Mouse (Mus musculus): ENCODE data around the gene B3gat2.

Gene B3gat2

DNA sequence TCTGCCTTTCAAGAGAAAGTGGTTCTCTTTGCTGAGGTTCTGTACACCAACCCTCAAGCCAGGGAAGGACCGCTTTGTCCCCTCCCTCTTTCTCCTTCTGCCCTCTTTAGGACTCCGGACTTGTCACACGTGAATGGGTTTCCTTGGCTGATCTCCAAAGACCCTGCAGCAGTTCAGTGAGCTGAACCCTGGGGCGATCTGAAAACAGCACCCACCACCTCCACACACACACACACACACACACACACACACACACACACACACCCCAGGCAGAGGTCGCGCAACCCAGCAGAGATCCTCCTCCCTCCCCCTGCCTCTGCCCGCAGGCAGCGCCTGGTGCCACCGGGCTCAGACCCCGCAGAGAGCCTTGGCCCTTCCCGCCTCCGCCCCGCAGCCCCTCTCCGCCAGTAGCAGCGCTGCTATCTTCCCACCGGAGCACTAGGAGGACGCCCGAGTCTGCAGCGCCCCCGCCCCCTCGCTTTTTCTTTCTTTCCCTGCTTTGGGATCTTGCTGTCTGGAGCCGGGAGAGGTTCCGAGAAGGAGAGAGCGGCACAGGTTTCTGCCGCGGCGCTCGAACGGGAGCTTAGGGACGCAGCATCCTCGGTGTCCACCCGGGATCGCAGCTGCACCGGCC is at the start of gene B3gat2:
Gene B3gat2 (plus strand): TSS at position 252 of the 634 bp plus-strand sequence.
- no peak for DNase-seq (ENCODE audit: low read depth)

DNA sequence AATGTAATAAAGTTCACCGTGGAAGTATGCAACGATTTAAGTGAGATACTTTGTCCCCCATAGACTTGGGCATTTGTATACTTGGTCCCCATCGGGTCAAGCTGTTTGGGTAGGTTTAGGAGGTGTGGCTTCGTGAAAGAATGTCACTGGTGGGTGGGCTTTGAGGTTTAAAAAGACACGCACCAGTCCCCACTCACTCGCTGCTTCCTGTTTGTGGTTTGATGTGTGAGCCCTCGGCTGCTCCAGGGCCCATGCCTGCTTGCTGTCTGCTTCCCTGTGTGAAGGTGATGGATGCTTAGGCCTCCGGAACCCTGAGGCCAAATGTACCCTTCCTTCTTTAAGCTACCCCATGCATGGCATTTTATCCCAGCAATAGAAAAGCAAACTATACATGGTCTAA is 41.2 kb upstream of the B3gat2 start:
- no peak for DNase-seq (ENCODE audit: low read depth)

DNA sequence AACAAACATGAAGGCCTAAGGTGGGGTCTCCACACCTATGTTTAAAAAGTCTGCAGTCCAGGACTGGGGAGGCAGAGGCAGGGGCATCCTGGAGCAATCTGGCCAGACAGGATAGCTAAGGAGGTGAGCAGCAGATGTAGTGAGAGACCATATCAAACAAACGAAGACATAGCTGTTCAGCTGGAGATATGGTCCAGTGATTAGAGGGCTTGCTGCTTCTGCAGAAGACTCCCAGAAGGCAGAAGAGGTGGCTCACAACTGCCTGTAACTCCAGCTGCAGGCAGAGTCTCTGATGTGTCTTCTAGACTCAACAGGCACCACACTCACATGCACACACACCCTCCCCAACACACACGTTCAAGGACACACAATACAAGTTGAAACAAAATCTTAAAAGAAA is 40.5 kb upstream of the B3gat2 start:
- no peak for DNase-seq (ENCODE audit: low read depth)

DNA sequence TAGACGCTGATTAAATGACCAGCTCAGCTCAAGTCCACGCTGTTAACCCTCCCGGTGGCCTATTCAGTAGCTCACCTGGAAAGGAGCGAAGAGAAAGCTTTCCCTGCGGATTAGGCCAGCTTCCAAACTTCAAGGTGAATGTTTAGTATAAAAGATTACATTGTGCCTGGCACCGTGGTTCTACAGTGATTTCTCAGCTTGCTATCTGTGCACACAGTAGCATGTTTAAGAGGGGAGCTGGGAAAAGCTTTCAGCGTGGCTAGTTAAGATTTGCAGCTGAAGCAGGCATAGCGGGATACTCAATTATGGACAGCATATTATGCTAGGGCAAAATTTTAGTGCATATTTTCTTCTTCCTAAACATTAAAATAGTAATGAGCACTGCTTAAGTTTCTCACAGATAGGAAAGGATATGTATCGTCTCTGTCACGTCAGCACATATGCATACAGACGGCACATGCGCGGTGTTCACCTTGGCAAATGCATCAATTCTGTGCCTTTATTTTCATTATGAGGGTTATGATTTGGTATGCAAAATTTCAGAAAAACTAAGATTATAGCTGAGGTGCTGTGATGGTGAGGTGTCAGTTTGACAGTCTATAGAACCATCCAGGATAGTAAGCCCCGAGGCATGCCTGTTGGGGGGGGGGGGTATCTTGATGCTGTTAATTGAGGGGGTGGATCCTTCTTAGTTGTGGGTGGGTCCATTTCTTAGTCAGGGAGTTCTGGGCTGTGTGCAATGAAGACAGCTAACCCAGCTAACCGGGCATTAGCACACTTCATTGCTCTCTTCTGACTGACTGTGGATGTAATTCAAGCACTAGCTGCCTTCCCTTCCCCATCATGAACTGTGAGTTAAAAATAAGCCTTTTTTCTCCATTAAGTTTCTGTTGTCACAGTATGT is 38.8 kb upstream of the B3gat2 start:
- DNase-seq (ENCODE audit: low read depth): no peak

DNA sequence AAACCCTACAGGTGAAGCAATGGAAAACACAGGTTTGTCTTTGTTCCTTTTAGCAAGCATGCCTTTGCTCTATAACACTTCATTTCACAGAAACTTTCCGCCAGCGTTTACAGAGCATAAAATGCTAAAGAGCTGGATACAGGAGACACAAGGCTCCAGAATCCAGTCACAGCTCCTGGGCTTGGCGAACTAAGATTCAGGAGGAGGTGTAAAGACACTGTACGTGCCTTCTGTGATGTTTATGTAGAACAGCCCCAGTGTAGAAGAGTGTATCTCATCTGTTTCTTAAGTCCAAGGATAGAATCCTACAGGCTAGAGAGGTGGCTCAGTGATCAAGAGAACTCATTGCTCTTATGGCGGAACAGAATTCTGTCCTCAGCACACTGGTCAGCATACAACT is 30.2 kb upstream of the B3gat2 start:
- DNase-seq (ENCODE audit: low read depth): no peak

DNA sequence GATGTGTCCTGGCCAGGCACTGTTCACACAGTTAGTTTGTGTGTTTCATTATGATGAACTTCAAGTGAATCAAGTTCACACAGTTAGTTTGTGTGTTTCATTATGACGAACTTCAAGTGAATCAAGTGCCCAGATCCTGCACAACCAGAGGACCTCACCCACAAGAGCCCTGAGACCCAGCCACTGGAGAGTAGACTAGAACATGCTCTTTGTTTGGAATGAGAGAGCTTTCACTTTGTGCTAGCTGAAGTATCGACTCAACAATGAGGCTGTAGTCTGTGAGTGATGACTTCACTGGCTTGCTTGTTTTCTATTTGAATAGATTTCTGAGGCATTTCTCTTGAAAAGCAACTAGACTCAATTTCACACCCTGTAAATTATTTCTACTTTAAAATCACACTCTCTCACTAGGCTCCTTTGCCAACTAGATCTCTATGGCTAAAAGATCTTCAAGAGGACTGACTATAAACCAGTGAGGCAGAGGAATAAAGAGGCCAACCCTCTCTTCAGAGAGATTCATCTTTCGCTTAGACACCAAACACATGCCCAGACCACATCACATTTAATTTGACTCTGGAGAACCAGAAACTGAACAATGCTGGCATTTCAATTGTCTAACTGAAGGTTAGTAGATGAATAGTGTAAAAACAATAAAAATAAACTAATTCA is 10.6 kb upstream of the B3gat2 start:
- DNase-seq (ENCODE audit: low read depth): no peak

DNA sequence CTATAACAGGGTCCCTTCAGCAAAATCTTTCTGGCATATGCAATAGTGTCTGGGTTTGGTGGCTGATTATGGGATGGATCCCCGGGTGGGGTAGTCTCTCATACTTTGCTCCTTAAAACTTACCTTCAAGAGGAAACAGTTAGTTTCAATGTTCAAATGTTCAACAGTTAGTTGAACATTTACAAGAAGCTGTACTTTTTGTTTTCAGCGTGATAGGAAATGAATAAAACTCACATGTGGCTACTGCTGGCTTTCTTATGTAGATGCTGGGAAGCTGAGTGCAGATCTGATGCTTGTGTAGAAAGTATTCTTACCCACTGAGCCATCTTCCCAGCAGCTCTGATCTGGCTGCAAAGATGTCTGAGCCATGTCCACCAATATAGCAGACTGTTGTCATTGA is 8.5 kb upstream of the B3gat2 start:
- no peak for DNase-seq (ENCODE audit: low read depth)

DNA sequence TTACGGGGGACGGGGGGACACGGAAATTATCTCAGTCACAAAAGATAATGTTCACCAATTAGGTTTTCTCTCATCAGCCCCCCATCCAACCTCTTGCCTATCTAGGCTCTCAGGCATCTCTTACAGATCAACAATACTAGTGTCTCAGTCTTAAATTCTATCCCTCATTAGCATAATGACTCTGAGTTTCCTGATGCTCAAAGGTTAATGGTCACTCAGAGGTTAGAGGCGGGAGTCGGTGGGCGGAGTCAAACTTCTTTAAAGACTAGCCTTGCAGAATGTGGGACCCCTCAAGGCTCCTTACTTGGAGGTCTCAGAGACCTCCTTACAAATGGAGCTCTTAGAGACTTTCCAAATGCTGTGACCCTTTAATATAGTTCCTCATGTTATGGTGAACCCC is 8.0 kb upstream of the B3gat2 start:
- no peak for DNase-seq (ENCODE audit: low read depth)

DNA sequence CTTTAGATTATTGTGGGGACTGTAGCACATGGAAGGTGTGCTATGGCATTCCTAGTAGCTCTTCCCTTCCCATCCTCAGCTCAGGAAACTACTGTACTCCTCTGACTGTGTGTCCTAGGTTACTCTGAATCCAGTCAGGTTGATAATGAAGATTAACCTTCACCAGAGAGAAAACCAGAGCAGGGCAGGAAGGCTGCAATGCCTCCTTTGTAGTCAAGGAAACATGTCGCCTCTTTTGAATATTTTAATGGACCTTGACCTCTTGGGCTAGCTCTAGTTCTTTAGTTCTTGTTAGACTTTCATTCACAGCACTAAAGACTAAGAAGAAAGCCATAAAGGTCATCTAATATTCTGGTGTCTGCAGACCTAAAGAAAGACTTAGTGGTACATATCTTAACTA is 7.2 kb upstream of the B3gat2 start:
- DNase-seq (ENCODE audit: low read depth): no peak

DNA sequence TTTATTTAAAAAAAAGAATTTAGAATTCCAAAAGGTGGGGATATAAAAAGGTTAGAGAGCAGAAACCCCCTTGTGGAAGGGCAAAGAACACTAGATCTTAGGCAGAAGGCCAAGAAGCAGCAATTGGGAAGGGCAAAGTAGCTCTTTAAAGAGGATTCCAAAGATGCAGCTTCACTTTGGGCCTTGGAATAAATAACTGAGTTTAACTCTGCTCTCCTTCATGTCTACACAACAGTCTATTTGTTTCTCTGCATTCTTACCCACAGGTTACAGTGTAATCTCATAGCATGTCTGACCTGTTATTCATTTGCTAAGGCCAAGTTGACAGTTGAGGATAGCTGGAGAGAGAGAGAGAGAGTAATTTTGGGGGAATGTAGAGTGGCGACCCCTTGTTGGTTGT is 6.6 kb upstream of the B3gat2 start:
- DNase-seq (ENCODE audit: low read depth): no peak

DNA sequence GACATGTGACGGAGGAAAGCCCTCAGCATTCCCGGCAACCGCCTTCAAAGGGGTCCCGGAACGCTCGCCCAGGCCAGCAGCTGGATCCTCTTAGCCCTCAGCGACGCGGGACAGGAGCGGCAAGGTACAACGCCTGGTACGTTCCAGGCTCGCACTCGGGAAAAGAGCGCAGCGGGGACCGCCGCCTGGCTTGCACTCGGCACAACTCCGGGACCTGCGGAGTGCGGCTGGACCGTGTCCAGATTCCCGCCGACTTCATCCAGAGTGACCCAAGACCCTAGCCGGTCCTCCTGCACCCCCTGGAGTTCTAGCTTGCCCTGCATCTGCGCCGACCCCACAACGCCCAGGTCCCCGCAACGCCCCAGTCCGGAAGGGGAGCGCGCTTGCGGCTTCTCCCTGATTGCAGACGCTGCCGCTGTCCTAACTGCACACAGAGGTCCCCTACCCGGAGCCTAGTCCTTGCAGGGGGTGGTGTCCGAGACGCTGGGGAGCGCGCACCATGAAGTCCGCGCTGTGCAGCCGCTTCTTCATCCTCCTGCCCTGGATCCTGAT is 659 bp downstream of the B3gat2 start:
- DNase-seq (ENCODE audit: low read depth): no peak

DNA sequence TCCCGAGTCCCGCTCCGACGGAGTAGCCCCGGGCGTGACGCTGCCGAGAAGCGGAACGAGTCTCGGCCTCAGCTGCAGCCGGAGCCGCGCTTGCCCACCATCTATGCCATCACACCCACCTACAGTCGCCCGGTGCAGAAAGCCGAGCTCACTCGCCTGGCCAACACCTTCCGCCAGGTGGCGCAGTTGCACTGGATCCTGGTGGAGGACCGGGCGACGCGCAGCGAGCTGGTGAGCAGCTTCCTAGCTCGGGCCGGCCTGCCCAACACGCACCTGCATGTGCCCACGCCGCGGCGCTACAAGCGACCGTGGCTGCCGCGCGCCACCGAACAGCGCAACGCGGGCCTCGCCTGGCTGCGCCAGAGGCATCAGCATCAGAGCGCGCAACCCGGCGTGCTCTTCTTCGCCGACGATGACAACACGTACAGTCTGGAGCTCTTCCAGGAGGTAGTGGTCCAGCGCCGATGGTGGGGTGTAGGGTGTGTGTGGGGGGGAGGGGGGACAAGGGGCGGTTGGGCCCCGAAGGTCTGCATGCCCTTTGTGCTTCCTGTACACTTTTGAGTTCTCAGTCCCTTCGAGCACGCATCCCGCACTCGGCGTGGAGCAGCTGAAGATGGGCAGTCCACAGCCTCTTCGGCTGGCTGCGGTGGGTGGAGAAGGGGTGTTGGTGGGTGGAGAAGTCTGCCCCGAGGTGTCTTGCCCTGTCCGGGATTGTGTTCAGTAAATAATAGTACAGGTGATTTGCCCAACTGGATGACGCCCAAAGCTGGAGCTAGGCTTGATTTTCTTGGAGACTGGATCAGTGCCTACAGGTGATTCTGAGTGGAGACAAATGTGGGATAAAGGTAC is 1.5 kb downstream of the B3gat2 start:
- peak; percentile 9 for DNase-seq (ENCODE audit: low read depth)

DNA sequence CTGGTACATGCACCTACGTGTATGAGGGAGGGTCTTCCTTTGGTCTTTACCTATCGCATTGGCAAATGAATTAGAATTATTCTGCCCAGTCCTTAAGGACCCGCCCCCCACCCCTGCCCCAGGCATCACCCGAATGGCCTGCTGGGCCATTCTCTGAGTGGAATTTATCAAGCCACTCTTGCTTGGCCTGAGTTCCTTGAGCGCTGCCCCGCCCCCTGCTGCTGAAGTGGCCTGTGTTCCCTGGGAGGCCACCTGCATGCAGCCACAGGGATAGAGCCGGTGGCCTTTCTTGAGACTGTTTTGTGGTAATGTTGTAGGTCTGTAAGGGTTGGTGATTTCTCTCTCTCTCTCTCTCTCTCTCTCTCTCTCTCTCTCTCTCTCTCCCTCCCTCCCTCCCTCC is 2.2 kb downstream of the B3gat2 start:
- no peak for DNase-seq (ENCODE audit: low read depth)

DNA sequence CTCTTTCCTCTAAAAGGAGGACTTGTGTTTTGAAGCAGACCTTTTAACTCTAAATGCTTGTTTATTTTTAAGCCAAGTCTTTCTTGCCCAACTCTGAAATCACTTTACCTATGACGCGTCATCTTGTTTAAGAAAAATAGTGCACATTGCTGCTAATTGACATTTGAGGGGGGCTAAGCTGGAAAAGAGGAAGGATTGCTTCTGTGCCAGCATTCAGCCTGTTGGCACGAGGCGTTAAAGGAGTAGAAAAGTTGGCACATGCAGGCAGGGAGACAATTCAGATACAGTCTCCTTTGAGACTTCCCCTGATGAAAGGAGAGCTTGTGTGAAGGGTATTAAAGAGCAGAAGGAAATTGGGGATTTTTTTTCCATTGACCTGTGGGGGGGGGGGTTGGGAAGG is 3.2 kb downstream of the B3gat2 start:
- no peak for DNase-seq (ENCODE audit: low read depth)

DNA sequence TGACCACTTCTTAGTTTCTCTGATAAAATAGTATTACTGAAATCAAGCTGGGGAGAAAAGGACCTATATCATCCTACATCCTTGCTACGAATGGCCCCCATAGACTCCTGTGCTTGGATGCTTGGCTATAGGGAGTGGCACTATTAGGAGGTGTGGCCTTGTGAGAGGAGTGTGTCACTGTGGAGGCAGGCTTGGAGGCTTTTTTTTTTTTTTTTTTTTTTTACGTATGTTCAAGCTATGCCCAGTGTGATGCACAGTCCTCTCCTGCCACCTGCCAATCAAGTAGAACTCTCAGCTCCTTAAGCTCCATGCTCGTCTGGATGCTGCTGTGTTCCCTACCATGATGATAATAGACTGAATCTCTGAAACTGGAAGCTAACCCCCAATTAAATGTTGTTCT is 11.5 kb downstream of the B3gat2 start:
- no peak for DNase-seq (ENCODE audit: low read depth)

DNA sequence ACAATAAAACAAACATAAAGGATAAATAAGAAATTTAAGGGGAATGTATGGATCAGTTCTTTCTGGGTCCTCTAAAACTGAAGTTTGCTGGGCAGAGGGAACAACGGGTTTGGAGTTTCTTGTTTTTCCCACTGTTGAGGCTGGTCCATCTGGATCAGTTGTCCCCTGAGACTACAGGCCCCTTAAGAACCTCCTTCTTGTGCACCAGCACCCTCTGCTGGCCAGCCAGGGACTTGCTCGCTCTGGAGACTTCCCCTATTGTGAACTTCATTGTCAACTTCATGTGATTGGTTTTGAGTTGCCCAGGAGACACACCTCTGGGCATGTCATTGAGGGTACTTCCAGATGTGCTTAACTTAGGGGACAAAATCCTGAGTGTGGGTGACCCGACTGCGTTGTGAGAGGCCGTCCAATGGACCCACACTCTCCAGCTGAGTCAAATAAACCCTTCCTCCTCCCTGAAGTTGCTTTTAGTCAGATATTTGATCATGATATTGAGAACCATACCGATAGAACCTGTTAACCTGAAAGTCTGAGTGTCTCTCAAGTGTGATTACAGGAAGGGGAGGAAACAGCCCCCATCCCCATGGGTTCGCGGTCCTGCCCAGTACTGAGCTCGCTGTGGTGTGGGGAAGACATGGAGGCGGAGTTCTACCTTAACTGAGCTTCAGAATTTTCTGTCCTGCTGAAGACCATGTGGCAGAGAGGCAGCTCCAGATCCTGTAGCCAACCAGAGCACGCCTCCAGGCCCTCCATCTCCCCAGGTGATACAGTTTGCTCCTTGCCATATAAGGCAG is 31.4 kb downstream of the B3gat2 start:
- DNase-seq (ENCODE audit: low read depth): peak; percentile 11

DNA sequence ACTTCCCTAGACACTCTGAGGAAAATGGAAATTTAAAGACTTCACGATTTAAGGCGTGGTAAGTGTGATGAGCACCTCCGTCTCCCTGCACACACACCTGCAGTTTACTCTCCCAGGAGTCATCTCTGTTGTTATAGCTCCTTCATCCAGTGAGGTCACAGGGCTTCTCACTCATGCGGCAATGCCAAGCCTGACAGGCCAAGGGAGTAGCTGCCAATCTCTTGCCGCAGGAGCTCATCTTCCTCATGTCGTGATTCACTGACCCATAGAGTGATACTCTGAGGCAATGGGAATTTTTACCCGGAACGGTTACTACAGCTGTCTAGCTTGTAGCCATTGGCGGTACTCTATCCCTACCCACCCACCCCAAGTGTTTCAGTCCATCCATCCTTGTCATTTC is 36.8 kb downstream of the B3gat2 start:
- no peak for DNase-seq (ENCODE audit: low read depth)

DNA sequence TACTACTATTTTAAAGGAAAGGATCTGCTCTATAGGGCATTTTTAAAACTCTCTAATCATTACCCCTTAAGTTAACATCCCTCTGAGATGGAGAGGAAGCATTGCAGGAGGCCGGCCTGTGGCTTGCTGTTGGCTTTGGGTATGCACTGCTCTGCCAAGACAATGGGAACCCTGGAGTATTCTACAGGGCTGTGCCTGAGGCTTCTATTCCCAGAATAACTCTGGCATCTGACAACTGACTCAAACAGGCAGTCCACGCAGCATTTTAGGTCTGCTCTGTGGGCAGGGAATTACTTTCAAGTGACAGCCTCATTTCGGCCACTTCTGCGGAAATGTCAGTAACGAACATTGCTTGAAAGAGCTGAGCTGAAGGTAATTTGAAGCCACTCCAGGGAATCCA is 60.1 kb downstream of the B3gat2 start:
- no peak for DNase-seq (ENCODE audit: low read depth)

DNA sequence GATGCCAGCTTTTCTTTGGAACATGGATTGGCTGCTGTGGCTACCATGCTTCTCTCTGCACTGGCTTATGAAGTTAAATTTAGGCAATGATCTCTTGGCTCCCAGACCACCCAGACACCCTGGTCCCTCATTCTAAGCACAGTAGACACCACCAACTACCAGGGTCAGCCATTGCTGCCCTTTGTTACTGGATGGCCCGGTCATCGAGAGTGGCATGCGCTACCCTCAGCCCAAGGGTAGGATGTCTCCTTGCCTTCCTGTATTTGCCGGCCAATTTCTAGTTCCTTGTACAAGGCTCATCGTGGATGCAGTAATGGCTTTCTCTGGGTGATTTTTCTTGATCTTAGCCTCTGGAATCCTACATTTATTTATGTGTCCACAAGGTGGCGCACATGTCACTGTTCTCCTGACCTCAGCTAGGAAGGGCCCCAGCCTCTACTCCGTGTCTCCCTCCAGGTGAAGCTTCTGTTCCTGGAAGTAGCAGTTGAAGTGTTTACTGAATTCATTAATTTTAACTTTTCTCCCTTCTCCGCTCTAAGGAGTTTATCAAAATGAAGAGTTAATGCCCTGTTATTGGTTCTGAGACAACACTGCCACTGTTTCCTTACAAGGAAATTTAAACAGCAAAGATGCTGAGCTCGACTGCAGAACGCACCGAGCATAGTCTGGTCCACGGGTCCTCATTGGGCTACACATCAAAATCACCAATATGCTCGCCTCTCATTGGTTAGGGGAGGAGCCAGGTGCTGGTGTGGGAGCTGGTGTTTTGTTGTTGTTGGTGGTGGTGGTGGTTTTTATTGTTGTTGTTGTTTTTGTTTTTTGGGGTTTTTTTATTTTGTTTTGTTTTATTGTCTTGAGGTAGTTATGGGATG is 65.6 kb downstream of the B3gat2 start:
- peak; percentile 14 for DNase-seq (ENCODE audit: low read depth)

DNA sequence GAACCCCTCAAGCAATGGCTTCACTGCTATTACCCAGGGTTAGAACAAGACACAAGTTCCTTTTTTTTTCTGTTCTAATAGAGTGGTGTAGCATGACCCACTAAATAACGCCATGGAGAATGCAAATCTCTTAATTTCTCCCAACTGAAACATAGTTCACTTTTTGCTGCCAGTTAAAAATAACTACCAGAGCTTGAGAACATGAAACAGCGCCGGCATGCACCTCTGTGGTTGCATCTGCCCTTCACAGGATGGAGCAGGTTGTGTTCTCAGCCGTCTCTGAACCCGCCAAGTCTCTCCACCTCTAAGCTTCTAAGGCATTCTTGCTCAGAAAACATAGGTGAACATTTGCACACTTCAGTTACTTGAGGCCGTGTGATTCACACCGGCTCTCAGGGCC is 72.7 kb downstream of the B3gat2 start:
- no peak for DNase-seq (ENCODE audit: low read depth)
